Mouse (Mus musculus) neural tube, embryonic 10.5 days (tissue): ENCODE results near the gene Upf1.

ENCODE experiments used
- DNase-seq: peaks from one replicate; pipeline ENCODE4 v3.0.0-alpha.2; 2017; ENCODE audit warnings: low spot score; ENCODE audit errors: extremely low spot score

Gene Upf1

DNA sequence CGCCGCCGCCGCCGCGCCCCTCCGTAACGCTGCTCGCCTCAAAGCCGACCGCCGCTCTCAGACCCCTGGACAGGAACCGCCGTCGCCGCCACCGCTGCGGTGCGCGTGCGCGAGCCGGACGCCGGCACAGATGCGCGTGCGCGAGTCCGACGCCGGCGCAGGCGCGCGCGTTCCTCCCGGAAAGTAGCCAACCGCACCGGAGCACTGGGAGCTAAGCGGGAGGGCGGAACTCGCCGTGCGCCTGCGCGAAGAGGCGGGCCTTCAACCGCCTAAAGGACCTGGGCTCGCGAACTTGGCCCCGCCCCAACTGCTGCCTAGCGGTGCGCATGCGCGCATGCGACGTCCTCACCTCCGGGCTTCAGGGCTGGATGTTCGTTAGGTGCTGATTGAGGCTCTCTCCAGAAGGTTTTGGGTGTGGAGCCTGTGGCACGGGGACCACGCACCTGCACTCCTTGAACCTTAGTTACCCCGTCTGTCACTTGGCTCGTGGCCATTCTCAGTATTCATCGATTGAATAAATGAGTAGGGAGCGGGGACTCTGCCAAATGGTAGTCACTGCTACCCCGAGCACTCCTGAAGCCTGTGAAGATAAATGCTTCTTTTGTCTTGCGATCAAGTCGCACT lies at the start of gene Upf1:
Gene Upf1 (minus strand): TSS at position 85 of the 624 bp plus-strand sequence.
- peak; percentile 98 for DNase-seq

DNA sequence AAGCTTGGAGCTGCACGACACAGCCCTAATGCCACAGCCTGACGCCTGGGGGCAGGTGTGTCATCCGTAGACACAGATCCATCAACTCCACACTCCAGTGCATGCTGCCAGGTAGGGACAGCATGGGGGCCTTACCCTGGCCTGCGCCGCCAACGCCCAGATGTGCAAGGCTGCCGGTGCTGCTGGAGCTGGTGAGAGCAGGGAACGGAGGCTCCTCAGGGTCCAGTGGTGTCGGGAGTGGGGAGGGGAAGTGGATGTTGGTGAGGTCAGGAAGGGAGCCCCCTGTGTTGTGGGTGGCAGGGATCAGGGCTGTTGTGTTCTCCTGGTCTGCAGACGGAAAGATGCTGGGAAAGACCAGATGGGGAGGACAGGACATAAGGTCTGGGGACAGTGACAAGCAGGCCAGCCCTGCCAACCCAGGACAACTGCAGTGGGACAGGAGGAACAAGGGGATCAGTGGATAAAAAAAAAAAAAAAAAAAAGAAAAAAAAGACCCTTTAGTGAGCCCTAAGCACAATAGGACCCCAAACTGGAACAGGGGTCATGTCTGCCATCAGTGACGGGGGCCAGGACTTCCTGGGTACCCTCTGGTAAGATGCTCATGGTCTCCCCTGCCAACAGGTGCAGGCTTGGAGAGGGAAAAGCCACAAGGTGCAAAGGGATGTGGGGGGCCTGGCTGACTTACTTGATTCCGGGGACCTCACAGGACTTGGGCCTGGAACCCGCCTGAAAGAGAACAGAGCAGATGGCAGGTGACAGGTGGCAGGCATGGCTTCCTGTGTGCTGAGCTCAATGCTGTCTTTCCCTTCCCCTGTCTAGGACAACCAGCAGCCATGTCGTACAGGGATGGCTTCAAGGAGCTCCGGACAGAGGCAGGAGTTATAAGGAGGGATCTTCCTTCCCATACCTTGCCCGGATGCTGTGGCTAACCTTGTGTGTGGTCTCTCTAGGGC lies 44.8 kb upstream of the Upf1 start:
- DNase-seq: no peak

DNA sequence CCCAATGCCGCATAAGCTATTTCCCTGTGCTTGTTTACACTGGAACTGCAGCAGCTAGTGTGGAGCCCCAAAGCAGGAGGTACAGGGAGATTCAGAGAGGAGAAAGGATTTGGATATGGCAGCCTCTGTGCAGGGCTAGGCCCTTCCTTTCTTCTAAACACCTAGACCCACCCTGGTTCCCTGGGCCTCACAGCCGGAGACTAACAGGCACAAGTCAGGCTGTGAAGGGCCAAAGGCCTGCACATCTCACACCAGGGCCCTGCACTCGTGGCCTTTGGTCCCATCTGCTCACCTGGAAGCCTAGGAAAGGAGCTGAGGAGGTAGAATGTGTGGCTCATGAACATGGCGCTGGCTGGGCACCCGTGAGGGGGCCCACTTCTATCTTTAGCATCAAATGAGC lies 43.1 kb upstream of the Upf1 start:
- no peak for DNase-seq

DNA sequence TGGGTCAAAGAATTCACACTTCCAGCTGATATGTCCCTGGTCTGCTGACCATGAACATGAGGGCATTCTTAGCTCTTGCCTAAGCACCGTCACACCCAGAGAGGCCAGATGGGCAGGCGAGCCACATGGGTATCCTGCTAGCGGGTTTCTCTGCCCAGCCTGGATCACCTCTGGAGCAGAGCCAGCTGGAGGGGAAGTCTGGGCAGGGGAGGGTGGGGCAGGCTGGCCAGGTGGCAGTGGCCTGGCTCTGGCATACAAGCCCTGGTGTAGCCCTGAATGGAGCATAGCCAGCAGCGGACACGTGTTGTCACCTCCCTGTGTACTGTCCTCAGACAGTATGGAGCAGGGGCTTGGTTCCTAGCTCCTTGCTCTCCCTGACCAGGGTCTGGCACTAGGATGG lies 42.6 kb upstream of the Upf1 start:
- DNase-seq: no peak

- DNase-seq: no peak
Measured at GRCm38 (mm10) chr8:70394269-70394998, 41.4 kb upstream of the Upf1 start.

DNA sequence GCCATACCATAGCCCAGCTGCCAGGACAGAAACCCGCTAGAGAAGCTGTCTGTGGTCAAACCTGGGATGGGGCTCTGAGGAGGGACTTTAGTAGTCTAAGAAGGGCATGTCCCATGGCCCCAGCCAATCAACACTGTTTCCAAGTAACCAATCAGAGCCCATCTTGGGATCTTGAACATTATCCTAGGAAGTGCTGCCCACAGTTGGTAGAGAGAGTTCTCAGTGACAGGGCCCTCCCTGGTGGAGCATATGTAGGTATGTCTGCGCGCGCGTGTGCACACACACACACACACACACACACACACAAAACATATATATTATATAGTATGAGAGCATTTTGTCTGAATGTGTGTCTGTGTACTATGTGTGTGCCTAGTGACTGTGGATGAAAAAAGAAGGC lies 40.0 kb upstream of the Upf1 start:
- DNase-seq: no peak

GRCm38 (mm10) chr8:70389678-70390077 lies 36.6 kb upstream of the Upf1 start:
- no peak for DNase-seq

DNA sequence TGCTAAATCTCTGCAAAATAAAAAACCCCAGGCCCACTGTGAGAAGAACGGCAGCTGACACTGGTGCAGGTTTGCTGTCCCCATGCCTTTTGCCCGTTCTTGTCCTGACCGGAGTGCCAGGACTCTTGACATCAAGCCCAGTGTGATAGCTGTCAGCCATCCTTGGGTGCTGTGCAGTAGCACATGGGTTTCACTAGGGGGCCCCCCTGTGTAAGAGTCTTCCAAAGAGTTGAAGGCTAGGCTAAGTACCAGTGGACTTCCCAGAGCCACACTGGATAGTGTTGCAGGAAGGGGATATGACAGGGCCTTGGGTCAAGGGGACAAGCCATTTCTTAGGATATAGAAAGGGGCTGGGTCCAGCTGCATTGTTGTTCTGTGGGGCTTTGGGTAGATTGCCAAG lies 30.2 kb upstream of the Upf1 start:
- peak; percentile 45 for DNase-seq

DNA sequence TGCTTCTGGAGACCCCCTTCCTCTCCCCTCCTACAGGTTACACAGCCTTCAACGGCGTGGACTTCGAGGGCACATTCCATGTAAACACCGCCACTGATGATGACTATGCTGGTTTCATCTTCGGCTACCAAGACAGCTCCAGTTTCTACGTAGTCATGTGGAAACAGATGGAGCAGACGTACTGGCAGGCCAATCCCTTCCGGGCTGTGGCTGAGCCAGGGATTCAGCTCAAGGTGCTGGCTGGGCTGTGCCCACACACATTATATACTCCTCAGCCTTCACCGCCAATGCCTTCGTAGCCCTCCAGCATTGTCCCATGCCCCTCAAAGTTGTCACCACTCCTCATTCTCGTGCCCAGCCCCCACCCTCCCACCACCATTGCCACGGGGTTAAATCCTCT lies 27.0 kb upstream of the Upf1 start:
- no peak for DNase-seq

GRCm38 (mm10) chr8:70377049-70377448 lies 24.0 kb upstream of the Upf1 start:
- no peak for DNase-seq

GRCm38 (mm10) chr8:70376275-70376741 lies 23.2 kb upstream of the Upf1 start:
- peak; percentile 49 for DNase-seq

GRCm38 (mm10) chr8:70375212-70375859 lies 22.3 kb upstream of the Upf1 start:
- DNase-seq: peak; percentile 25

GRCm38 (mm10) chr8:70374318-70374927 lies 21.3 kb upstream of the Upf1 start:
- peak; percentile 72 for DNase-seq

DNA sequence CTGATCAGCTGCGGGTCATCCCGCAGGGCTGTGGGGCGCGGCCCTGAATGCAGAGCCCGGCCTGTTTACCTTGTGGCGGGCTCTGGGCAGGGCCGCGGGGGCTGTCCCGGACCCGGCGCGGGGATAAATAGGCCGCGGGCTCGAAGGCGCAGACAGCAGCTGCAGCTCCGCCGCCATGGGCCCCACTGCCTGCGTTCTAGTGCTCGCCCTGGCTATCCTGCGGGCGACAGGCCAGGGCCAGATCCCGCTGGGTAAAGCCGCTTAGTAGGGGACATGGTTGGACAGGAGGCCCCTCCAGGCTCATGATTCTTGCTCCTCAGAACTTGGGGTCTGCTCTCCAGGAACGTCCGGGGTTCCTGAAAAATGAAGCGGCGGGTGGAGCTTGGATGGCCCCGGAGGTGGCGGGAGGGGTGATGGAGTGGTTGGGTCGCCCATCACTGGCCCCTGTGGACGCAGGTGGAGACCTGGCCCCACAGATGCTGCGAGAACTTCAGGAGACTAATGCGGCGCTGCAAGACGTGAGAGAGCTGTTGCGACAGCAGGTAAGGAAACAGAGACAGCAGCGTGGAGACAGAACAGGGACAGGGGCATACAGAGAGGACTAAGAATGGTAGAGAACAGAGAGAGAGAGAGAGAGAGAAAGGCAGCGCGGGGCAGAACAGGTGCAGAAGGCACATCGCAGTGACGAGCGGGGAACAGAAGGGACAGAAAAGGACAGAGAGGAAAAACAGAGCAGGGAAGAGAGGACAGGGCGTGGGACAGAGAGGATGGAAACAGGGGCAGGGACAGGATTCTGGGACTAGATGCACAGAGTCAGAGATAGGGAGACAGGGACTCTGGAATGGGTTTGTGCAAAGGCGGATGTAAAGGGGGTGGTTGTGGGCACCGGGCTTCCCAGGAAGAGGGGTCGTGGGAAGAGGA lies 20.6 kb upstream of the Upf1 start, which contains the start of gene Comp:
Gene Comp (plus strand): TSS at position 162 of the 921 bp plus-strand sequence.
- peak; percentile 46 for DNase-seq

DNA sequence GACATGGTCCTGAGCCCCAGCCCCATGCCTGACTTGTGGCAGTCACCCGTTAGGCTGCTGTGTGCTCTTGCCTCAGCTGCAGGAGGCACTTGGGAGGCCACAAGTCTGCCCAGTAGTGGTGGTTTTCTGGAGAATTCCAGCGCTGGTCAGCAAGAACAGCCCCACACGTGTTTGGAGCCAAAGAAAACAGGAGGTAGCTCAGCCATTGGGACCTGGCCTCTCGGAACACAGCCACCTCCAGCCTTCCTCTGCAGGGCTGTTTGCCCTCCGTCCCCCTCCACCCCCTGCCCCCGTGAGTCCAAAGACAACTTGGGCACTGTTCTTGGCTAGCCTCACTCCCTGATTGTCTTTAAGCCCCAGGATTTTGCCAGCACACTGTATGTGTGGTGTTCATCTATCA lies 18.9 kb upstream of the Upf1 start:
- no peak for DNase-seq

GRCm38 (mm10) chr8:70370476-70370875 lies 17.4 kb upstream of the Upf1 start:
- no peak for DNase-seq

- DNase-seq: no peak
Measured at GRCm38 (mm10) chr8:70366588-70366987, 13.5 kb upstream of the Upf1 start.

DNA sequence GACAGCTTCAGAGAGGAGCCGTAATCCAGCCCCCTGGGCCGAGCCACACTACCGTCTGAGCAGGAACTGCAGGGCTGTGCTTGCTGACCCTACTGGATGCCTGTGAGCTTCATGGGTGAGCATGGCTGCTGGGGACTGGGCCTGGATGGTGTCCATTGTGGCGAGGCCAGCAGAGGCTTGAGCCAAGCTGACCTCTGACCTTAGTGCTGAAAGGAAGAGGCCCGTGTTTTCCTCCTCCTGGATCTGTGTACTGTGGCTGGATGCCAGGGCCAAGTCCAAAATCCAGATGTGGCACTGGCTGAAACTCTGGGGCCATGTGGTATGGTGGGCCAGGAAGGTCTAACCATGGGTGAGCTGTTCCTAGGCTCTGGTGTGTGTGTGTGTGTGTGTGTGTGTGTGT lies 11.0 kb upstream of the Upf1 start:
- no peak for DNase-seq

- no peak for DNase-seq
Measured at GRCm38 (mm10) chr8:70361484-70362032, 8.5 kb upstream of the Upf1 start.
